Mouse (Mus musculus) lung, adult 2 months (tissue): ENCODE measurements around the gene Nek2. TPM values are rescaled to one million over a fixed set of nuclear protein-coding genes. Genes with fewer than 3 reads are reported as not detected.

Source experiments
- DNase-seq: peaks from one replicate; pipeline ENCODE4 v3.0.0; 2022
- H3K4me1 ChIP-seq: fragments of 200-500 bp; 2 replicates; pipeline ENCODE4 v1.6.1; 2011; ENCODE audit warnings: low read length; ENCODE audit not compliant: control insufficient read depth, insufficient read depth
- H3K4me3 ChIP-seq: fragments of 200-500 bp; replicated peaks from 2 replicates; pipeline ENCODE3; 2011; ENCODE audit warnings: low read depth, mild to moderate bottlenecking, control low read depth, low read length; ENCODE audit errors: extremely low read depth
- CTCF ChIP-seq: fragments of 200-500 bp; IDR thresholded peaks from 2 replicates; pipeline ENCODE4 v1.5.1; 2011; ENCODE audit warnings: mild to moderate bottlenecking, low read length, control low read depth; ENCODE audit not compliant: insufficient read depth
- POLR2A ChIP-seq: fragments of 200-500 bp; IDR thresholded peaks from 2 replicates; pipeline ENCODE4 v1.6.1; 2011; ENCODE audit warnings: low read depth, mild to moderate bottlenecking, control low read depth, low read length, borderline replicate concordance; ENCODE audit errors: extremely low read depth
- WGBS: fragments of 180-500 bp; shearing (Covaris S2); methylation state at CpG from one replicate; pipeline ENCODE4 v1.1.7; 2018; 5-methylcytosine and 5-hydroxymethylcytosine counted together
- polyA plus RNA-seq: library from polyadenylated mRNA; depleted of rRNA; stranded (reverse); fragments of >200 nt; gene quantifications from 2 replicates; pipeline ENCODE4 v1.2.3, GENCODE M21; 2012

The Nek2 gene
- polyA plus RNA-seq, 1 experiment, result 3.7 TPM

DNA sequence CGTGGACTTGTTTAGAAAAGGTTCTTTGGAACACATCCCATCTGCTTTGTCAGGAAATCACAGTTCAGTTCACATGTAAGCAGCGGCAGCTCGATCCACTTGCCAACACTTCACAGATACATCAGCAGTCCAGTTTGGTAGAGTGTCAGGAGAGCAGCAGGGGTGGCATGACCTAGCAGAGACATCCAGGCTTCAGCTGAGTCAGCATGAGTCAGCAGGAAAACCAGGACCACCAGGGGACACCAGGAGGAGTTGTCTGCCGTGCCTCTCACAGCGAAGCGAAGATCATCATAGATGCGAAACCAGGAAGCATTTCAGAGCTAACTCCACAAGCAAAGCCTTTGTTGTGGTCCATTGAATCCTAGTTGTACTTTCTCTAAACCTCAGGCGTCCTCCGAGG is 32.2 kb downstream of the Nek2 start:
- TF ChIP-seq POLR2A (no peak), CTCF (no peak)
- Histone ChIP-seq H3K4me1 (no peaks in the 10 kb centered on the region), H3K4me3 (no peak overlapping the region)
- WGBS, result 68% methylated on average over 9 of the region's 9 CpGs
- no peak for DNase-seq

DNA sequence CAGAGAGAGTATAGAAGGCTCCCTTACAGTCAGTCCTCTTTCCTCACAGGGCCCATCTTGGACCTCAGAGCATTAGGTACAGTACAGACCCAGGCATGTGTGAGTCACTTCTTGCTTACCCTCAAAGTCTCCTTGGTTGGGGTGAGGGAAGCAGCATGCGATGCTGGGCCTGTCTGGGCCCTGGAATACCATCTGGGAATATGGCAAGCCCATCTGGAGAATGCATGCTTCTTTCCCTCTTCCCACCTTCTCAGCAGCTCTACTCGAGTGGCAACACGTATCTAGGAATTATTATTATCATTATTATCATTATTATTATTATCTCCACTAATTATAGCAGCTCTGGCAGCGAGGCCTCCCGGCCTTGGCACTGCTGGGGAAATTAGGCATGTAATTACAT is 33.5 kb downstream of the Nek2 start:
- WGBS, result 79% methylated on average over 5 of the region's 5 CpGs
- TF ChIP-seq CTCF, result no peak
- no peak for TF ChIP-seq POLR2A
- H3K4me3 ChIP-seq, result no peak overlapping the region
- DNase-seq, result no peak
- no peaks in the 10 kb centered on the region for H3K4me1 ChIP-seq

DNA sequence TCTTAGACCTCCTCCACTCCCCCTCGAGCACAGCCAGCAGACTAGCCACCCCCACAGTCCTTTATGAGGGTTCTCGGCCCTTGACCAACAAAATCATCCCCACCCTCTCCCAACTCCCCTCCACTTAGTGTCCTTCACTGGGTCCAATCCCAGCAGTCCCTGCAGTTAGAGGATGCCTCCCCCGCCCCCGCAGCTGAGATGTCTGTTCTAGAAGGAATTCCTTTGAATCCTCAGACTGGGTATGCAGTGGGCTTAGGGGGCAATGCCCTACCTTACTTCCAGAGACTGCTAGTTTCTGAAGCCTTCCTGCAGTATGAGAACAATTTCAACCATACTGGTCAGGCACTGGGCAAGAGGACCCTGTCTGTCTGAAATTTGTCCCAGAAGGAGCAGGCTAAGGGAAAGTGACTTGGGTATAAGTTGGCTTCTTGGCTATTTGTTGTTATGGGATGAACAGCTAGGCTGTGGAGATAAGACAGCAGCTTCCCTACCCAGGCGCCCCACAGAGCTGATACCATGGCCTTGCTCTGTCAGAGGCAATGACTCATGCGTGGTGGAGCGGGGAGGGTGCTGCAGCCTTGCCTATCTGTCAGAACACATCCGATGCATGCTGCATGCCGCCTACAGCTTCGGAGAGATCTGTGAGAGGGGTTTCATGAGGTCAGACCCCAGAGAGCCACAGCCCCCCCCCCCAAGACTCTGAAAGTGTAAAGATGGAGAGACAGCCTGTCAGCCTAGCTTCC is 34.1 kb downstream of the Nek2 start:
- Histone ChIP-seq H3K4me1 (no peaks in the 10 kb centered on the region), H3K4me3 (no peak overlapping the region)
- 73% methylated on average over 10 of the region's 10 CpGs for WGBS
- no peak for DNase-seq
- TF ChIP-seq POLR2A (no peak), CTCF (no peak)

DNA sequence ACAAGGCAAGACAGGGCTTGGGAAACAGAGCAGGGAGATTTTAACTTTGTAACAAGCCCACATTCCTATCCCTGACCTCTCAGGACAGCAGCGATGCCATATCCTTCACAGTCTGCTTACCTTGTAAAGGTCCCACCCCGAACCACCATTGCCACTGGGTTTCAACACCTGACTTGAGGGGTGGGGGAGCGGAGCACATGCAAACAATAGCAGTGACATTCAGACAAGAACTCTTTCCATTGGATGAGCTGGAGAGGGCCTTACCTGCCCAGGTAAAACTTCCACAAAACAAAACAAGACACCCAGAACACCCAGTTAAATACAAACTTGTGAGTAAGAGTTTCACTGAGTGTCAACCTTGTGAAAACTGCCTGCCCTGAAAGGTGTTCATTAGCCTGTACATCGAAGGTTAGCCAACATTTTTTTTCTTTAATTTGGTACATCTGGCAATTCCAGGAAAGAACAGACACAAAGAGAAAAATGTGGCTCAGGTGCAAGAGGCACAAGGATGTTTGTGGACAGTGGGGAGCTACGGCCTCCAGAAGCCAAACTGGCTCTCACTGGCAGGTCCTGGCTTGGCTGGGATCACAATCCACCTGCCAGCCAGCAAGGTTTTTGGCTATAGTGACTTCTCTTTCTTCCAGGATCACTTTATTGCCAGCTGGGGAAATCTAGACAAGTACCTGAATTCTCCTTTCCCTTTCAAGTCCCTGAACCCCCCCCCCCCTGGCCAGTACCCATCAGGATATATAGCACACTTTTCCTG is 35.8 kb downstream of the Nek2 start:
- 79% methylated on average over 5 of the region's 5 CpGs for WGBS
- no peak for TF ChIP-seq CTCF
- no peak for TF ChIP-seq POLR2A
- no peak overlapping the region for H3K4me3 ChIP-seq
- no peak for DNase-seq
- H3K4me1 ChIP-seq, result no peaks in the 10 kb centered on the region

DNA sequence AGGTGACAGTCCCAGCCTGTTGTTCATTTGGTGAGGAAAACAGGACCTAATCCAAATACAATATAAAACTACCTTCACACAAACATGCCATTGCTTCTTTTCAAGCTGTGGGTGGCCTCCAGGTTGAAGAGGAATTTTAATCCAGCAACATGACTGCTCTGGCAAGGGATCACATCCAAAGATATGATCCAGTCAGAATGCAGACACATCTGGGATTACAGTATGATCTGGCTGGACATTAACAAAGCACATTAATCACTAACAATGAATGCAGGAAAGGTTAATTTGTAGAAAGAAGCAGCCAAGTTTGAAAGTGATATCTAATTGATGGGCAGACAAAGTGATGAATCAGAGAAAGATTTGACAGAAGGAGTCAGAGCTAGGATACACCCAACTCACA is 36.9 kb downstream of the Nek2 start:
- H3K4me1 ChIP-seq, result no peaks in the 10 kb centered on the region
- TF ChIP-seq POLR2A (no peak), CTCF (no peak)
- no peak overlapping the region for H3K4me3 ChIP-seq
- DNase-seq, result no peak

DNA sequence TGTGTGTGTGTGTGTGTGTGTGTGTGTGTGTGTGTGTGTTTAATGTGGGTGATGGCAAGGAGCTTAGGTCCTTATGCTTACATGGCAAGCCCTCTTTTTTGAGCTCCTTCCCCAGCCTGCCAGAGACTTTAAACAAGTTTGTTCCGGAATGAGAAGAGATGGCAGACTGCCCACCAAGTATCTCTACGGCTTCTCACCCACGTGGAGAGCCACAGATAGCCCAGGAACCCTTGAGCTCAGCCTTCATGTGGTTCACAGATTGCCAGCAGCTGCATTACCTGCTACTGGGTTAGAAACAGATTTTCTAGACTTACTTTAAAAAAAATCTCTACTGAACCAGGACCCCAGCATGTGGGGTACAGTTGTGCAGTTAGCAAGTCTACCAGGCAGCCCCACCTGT is 38.6 kb downstream of the Nek2 start:
- H3K4me3 ChIP-seq, result no peak overlapping the region
- H3K4me1 ChIP-seq, result no peaks in the 10 kb centered on the region
- DNase-seq, result no peak
- no peak for TF ChIP-seq CTCF
- TF ChIP-seq POLR2A, result no peak
- 37% methylated on average over 3 of the region's 3 CpGs for WGBS

DNA sequence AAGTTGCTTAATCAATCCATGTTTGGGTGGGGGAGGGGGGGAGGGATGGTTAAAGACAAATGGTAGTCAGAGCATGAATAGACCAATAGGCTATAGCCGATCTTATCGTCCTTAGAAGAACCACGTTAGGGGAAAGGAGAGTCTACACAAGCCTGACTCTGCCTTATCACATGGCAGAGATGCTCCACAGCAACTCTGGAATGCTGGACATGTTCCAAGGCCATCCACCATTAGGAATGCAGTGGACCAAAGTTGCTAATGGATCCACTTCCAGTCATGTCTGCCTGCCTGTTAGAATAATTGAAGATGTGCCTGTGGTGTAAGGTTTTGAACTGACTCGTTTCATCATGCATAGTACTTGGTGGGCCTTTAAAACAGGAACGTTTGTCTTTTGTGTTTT is 40.0 kb downstream of the Nek2 start:
- no peak overlapping the region for H3K4me3 ChIP-seq
- no peaks in the 10 kb centered on the region for H3K4me1 ChIP-seq
- DNase-seq, result no peak
- 74% methylated on average over 5 of the region's 5 CpGs for WGBS
- TF ChIP-seq CTCF (no peak), POLR2A (no peak)

DNA sequence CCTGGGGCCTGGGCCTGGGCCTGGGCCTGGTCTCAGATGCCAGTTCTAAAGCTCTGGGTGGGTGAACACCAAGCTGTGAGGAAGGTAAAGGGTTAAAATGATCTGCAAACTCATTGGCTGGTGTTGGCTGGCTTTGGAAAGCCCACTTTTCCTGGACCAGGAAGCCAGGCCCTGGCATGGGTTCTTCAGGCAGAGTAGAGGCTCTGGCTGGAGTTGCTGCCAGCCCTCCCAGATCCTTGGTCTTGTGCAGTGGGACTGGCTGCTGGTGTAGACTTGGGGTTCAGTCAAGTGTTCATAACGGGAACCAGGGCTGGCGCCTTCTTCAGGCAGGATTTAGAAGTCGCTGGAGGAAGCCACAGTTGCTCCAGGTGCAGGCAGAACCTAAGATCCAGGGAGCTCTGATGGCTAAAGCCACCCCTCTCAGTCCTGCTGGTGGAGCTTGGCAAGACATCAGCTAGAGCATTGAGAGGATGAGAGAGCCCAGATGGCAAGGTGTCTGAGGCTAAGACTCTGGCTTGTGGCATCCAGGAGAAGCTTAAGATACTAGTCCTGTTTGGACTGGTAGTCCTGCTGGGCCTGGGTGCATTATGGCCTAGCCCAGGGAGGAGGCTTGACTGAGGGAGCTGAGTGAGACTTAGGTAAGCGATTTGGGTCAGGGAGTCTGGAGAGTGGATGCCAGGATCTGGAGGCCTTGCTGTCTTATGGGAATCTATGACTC is 42.7 kb downstream of the Nek2 start:
- no peak for TF ChIP-seq POLR2A
- no peak for TF ChIP-seq CTCF
- Histone ChIP-seq H3K4me1 (no peaks in the 10 kb centered on the region), H3K4me3 (no peak overlapping the region)
- 74% methylated on average over 4 of the region's 4 CpGs for WGBS
- no peak for DNase-seq

DNA sequence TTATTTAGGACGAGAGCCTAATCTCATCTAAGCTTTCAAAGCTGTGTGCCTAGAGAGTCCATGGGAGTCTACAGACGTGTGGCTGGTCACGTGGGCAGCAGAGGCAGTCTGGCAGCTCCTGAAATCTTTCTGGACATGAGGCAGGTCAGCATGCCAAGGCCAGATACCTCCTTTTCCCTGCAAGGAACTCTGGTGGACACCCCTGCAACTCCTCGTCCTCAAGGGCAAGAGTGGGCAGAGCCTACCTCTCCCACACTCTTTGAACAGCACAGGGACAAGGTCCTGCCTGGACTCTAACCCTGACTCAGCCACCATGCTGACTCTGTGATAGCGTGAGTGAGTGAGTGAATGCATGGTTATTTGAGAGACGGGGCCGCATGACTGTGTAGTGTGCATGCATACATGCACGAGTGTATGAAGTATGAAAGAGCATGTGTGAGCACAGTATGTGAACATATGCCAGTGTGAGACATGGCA is 43.3 kb downstream of the Nek2 start:
- no peak for DNase-seq
- WGBS, result 85% methylated on average over 8 of the region's 8 CpGs
- TF ChIP-seq POLR2A (no peak), CTCF (no peak)
- Histone ChIP-seq H3K4me3 (no peak overlapping the region), H3K4me1 (no peaks in the 10 kb centered on the region)
